Mouse (Mus musculus) cortical plate, adult 2 months (tissue): ENCODE measurements around the gene Rph3al. TPM values are rescaled to one million over a fixed set of nuclear protein-coding genes. Genes with fewer than 3 reads are reported as not detected.

Experiments used
- H3K27ac ChIP-seq: fragments of 200-500 bp; 2 replicates; pipeline ENCODE4 v1.5.1; 2012; ENCODE audit warnings: low read length, control low read depth, inconsistent platforms; ENCODE audit not compliant: insufficient read depth
- H3K4me1 ChIP-seq: fragments of 200-500 bp; 2 replicates; pipeline ENCODE4 v1.6.1; 2011; ENCODE audit warnings: low read length; ENCODE audit not compliant: control insufficient read depth, insufficient read depth
- H3K4me3 ChIP-seq: fragments of 200-500 bp; 2 replicates; pipeline ENCODE4 v1.5.1; 2011; ENCODE audit warnings: mild to moderate bottlenecking, low read length, control low read depth; ENCODE audit not compliant: insufficient read depth
- CTCF ChIP-seq: fragments of 200-500 bp; IDR thresholded peaks from 2 replicates; pipeline ENCODE4 v1.5.1; 2011; ENCODE audit warnings: mild to moderate bottlenecking, control low read depth, low read length; ENCODE audit not compliant: insufficient read depth; ENCODE audit errors: extremely low read depth
- POLR2A ChIP-seq: fragments of 200-500 bp; IDR thresholded peaks from 2 replicates; pipeline ENCODE4 v1.6.1; 2011; ENCODE audit warnings: mild to moderate bottlenecking, low read length, control low read depth; ENCODE audit not compliant: insufficient read depth; ENCODE audit errors: extremely low read depth
- polyA plus RNA-seq: library from polyadenylated mRNA; depleted of rRNA; stranded (reverse); fragments of >200 nt; gene quantifications from 2 replicates; pipeline ENCODE4 v1.2.3, GENCODE M21; 2012

The Rph3al gene
- polyA plus RNA-seq, 1 experiment: 1.7 TPM

GRCm38 (mm10) chr11:75869898-75870297 lies 68.3 kb downstream of the Rph3al start:
- TF ChIP-seq POLR2A: no peak
- no peak for TF ChIP-seq CTCF
- peaks cover 9% of the 10 kb centered on the region for H3K4me1 ChIP-seq
- H3K4me3 ChIP-seq: no peak overlapping the region
- H3K27ac ChIP-seq: no peak overlapping the region

GRCm38 (mm10) chr11:75866861-75867260 lies 71.4 kb downstream of the Rph3al start:
- Histone ChIP-seq H3K4me1 (peaks cover 9% of the 10 kb centered on the region), H3K4me3 (no peak overlapping the region), H3K27ac (no peak overlapping the region)
- TF ChIP-seq POLR2A: no peak
- TF ChIP-seq CTCF: no peak

- Histone ChIP-seq H3K4me3 (no peak overlapping the region), H3K27ac (no peak overlapping the region), H3K4me1 (peaks cover 9% of the 10 kb centered on the region)
- TF ChIP-seq POLR2A: no peak
- no peak for TF ChIP-seq CTCF
These were observed 72.4 kb downstream of the Rph3al start for GRCm38 (mm10) chr11:75865859-75866258.

- peaks cover 5% of the 10 kb centered on the region for H3K4me1 ChIP-seq
- no peak overlapping the region for H3K4me3 ChIP-seq
- no peak for TF ChIP-seq POLR2A
- no peak for TF ChIP-seq CTCF
- H3K27ac ChIP-seq: peak overlapping the region; percentile 26; the same call in 1 of the 2 replicates
These were observed 73.0 kb downstream of the Rph3al start for GRCm38 (mm10) chr11:75865253-75865619.

GRCm38 (mm10) chr11:75864529-75865252 lies 73.5 kb downstream of the Rph3al start:
- TF ChIP-seq POLR2A (no peak), CTCF (no peak)
- peaks cover 4% of the 10 kb centered on the region for H3K4me1 ChIP-seq
- no peak overlapping the region for H3K4me3 ChIP-seq
- no peak overlapping the region for H3K27ac ChIP-seq

- TF ChIP-seq POLR2A: no peak
- TF ChIP-seq CTCF: no peak
- Histone ChIP-seq H3K4me1 (peaks cover 4% of the 10 kb centered on the region), H3K4me3 (no peak overlapping the region), H3K27ac (no peak overlapping the region)
These were observed 75.8 kb downstream of the Rph3al start for GRCm38 (mm10) chr11:75862466-75862865.

GRCm38 (mm10) chr11:75861653-75862052 lies 76.6 kb downstream of the Rph3al start:
- no peak overlapping the region for H3K27ac ChIP-seq
- TF ChIP-seq POLR2A (no peak), CTCF (no peak)
- H3K4me1 ChIP-seq: peaks cover 4% of the 10 kb centered on the region
- H3K4me3 ChIP-seq: no peak overlapping the region

DNA sequence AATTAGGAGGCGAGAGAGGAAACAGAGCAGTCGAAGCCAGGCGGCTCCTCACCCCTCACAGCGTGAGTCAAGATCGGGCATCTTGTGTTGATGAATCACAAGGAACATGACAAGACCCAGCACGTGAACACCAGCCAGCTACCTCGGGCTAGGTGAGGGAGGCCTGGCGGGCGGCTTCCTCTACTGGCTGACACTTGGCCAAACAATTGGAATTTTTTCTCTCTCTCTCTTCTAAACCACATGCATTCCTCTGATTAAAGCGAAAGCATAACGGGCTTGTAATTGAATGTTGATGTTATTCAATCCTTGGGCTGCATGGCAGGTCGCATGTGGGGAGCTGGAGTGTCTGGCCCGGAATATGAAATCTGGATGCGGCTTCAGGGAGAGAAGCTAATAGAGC lies 77.0 kb downstream of the Rph3al start:
- TF ChIP-seq POLR2A: no peak
- TF ChIP-seq CTCF: no peak
- peaks cover 4% of the 10 kb centered on the region for H3K4me1 ChIP-seq
- no peak overlapping the region for H3K27ac ChIP-seq
- H3K4me3 ChIP-seq: no peak overlapping the region

- Histone ChIP-seq H3K27ac (no peak overlapping the region), H3K4me1 (no peaks in the 10 kb centered on the region), H3K4me3 (no peak overlapping the region)
- TF ChIP-seq POLR2A (no peak), CTCF (no peak)
These were observed 78.8 kb downstream of the Rph3al start for GRCm38 (mm10) chr11:75859460-75859859.

- no peak overlapping the region for H3K27ac ChIP-seq
- TF ChIP-seq POLR2A (no peak), CTCF (no peak)
- no peaks in the 10 kb centered on the region for H3K4me1 ChIP-seq
- no peak overlapping the region for H3K4me3 ChIP-seq
These were observed 79.3 kb downstream of the Rph3al start for GRCm38 (mm10) chr11:75858975-75859374.

GRCm38 (mm10) chr11:75857781-75858180 lies 80.4 kb downstream of the Rph3al start:
- TF ChIP-seq CTCF (no peak), POLR2A (no peak)
- Histone ChIP-seq H3K4me3 (no peak overlapping the region), H3K27ac (no peak overlapping the region), H3K4me1 (no peaks in the 10 kb centered on the region)
